Mouse (Mus musculus) bone marrow macrophage, adult 2 months (primary cell): Measurements from ENCODE around the gene Atp6v0b.

Experiments used
- CTCF ChIP-seq: IDR thresholded peaks from 2 replicates; pipeline ENCODE4 v1.5.1; 2012; ENCODE audit warnings: low read depth, mild to moderate bottlenecking, low read length, moderate library complexity
- POLR2A ChIP-seq: IDR thresholded peaks from 2 replicates; pipeline ENCODE4 v1.6.1; 2012; ENCODE audit warnings: mild to moderate bottlenecking, low read depth, low read length, borderline replicate concordance

- no peak for TF ChIP-seq POLR2A
- no peak for TF ChIP-seq CTCF
Measured at GRCm38 (mm10) chr4:117898111-117898510, 11.0 kb upstream of the Atp6v0b start.
